Mouse (Mus musculus) E14TG2a.4 (cell line): ENCODE measurements around the gene Slc25a47.

Experiments
- CTCF ChIP-seq: conservative IDR thresholded peaks from 2 replicates; pipeline ENCODE4 v1.5.1; 2014; ENCODE audit warnings: low read length
- POU5F1 ChIP-seq: IDR thresholded peaks from 2 replicates; pipeline ENCODE4 v1.6.1; 2014; ENCODE audit warnings: low read length, borderline replicate concordance

DNA sequence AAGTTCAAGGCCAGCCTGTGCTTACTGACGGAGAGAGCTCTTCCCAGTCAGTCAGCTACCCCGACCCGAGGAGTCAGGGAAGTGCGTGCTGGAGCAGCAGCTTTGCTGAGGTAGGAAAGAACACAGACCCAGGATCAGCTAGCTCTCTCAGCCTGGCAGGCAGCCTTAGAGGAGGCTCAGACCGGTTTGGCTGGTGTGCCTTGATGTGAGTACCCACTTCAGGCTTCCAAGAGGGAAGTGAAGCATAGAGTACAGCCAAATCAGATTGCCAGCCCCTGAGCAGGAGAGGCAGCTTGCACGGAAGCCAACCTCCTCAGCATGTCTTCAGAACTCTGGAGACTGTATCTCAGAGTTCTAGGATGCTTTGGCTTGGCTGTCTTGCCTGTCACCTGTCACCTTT, 5.3 kb downstream of the Slc25a47 start:
- no peak for TF ChIP-seq CTCF
- no peak for TF ChIP-seq POU5F1
